Mouse (Mus musculus): Measurements from ENCODE around the gene Saal1. TPM values are rescaled to one million over a fixed set of nuclear protein-coding genes. Genes with fewer than 3 reads are reported as not detected.
"Not testable (repeated sequence)": the region's sequence is repeated elsewhere in the genome, so short reads cannot be mapped to it uniquely, and the experiment has no call there.

The Saal1 gene
- polyA plus RNA-seq, 1 experiment from 2014 or later, result 14.2 TPM

DNA sequence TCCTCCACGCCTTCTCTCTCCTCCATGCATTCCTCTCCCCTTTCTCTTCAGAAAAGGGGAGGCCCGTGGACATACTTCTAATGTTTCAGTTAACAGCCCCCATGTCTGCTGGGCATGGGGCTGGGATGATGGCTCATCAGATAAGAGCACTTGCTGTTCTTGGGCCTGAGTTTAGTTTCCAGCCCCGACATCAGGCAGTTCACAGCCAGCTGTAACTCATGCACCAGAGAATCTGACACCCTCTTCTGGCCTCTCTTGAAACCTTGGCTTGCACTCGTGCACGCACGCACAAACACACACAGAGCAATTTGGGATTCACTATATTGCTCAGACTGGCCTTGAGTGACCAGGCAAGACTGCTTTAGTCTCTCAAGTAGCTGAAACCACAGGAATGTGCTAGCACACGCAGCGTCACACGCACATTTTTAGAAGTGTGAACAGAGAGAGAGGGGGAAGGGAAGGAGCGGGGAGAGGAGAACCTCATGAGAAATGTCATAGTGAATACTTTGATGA, 38.3 kb downstream of the Saal1 start, which contains the start of gene Tph1:
Tph1 (minus strand) TSS at position 378 of the 513 bp plus-strand sequence.
- no peak within 1 kb of the TSS for H3K27ac ChIP-seq (replicated peaks in 1 of 2; ENCODE audit: control insufficient read depth in 1 of 2, insufficient read depth in 1 of 2, low read depth in 2 of 2, low read length in 2 of 2)
- H3K4me2 ChIP-seq (ENCODE audit: low read length), result no peak within 1 kb of the TSS
- H3K9me3 ChIP-seq (ENCODE audit: control insufficient read depth, low read length), result no peaks in the 10 kb centered on the region
- peaks cover 0 to 5% of the 10 kb centered on the region in 2 experiments; a peak in 2 of 4 replicates for H3K4me1 ChIP-seq (ENCODE audit: control insufficient read depth in 2 of 2, insufficient read depth in 2 of 2, low read length in 2 of 2)
- H3K36me3 ChIP-seq (ENCODE audit: control insufficient read depth, insufficient read depth, low read length), result no peaks in the 10 kb centered on the region
- no peak for ATAC-seq (ENCODE audit: insufficient number of reproducible peaks, insufficient read depth, low FRiP score, low read depth)
- peaks cover 18% of the 10 kb centered on the region for H3K27me3 ChIP-seq (ENCODE audit: control insufficient read depth, insufficient read depth, low read length)
- 41% methylated on average over 10 of the region's 10 CpGs for WGBS
- H3K4me3 ChIP-seq (ENCODE audit: control insufficient read depth in 1 of 2, insufficient read depth in 1 of 2, low read depth in 1 of 2, low read length in 2 of 2), result no peak within 1 kb of the TSS
- H3K9ac ChIP-seq (ENCODE audit: low read length), result no peak within 1 kb of the TSS

GRCm38 (mm10) chr7:46667256-46667655, 43.2 kb downstream of the Saal1 start:
- Histone ChIP-seq H3K9me3 (ENCODE audit: control insufficient read depth, low read length) (no peaks in the 10 kb centered on the region), H3K27ac (replicated peaks in 1 of 2; ENCODE audit: control insufficient read depth in 1 of 2, insufficient read depth in 1 of 2, low read depth in 2 of 2, low read length in 2 of 2) (no peak overlapping the region), H3K4me2 (ENCODE audit: low read length) (peak overlapping the region; percentile 44), H3K4me1 (ENCODE audit: control insufficient read depth in 2 of 2, insufficient read depth in 2 of 2, low read length in 2 of 2) (peaks cover 0 to 6% of the 10 kb centered on the region in 2 experiments; a peak in 2 of 4 replicates), H3K4me3 (ENCODE audit: control insufficient read depth in 1 of 2, insufficient read depth in 1 of 2, low read depth in 1 of 2, low read length in 2 of 2) (no peak overlapping the region), H3K27me3 (ENCODE audit: control insufficient read depth, insufficient read depth, low read length) (peaks cover 37% of the 10 kb centered on the region), H3K36me3 (ENCODE audit: control insufficient read depth, insufficient read depth, low read length) (no peaks in the 10 kb centered on the region), H3K9ac (ENCODE audit: low read length) (no peak overlapping the region)
- no peak for ATAC-seq (ENCODE audit: insufficient number of reproducible peaks, insufficient read depth, low FRiP score, low read depth)
- WGBS, result 2% methylated on average over 20 of the region's 21 CpGs

DNA sequence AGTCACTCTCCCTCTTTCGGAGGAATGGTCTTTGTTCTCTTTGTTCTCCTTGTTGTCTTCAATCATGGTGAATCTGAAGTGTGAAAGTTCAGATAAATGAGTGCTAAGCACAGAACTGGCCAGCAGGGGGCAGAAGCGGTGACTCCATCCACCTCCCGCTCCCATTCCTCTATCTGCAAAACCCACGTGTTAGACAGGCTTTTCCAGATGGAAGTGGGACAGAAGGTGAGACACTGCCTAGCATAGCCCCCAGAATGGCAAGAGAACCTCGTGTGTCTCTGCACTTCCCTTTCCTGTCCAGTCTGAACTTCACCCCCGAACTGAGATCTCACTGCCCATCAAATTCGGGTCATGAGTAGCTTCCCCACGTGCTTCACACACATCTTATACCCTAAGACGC, 45.2 kb downstream of the Saal1 start:
- WGBS, result 37% methylated on average over 9 of the region's 9 CpGs
- no peak for ATAC-seq (ENCODE audit: insufficient number of reproducible peaks, insufficient read depth, low FRiP score, low read depth)

DNA sequence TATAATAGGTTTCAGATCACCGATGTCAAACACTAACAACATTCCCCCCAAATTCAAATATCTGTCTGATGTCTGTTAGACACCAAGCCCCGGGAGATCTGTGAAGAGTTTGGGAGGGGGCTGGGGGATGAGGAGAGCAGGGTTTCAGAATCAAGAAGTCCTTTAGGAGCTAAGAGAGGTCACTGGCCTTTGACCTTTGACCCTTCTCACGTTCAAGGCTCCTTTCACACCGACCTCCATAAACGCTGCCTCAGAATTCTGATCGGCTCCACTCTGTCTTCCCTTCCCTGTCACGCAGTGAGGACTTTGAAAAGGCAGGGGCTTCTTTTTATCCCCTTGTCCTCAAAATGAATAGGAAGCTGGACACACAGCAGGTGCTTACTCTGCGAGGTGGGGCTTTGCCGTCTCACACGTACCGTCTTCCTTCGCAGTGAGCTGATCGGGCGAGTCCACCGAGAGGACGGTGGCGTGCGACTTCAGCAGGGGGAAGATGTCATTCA, 48.8 kb downstream of the Saal1 start:
- WGBS, result 61% methylated on average over 18 of the region's 18 CpGs
- Histone ChIP-seq H3K27me3 (ENCODE audit: control insufficient read depth, insufficient read depth, low read length) (peaks cover 15% of the 10 kb centered on the region), H3K27ac (replicated peaks in 1 of 2; ENCODE audit: control insufficient read depth in 1 of 2, insufficient read depth in 1 of 2, low read depth in 2 of 2, low read length in 2 of 2) (no peak overlapping the region), H3K4me3 (ENCODE audit: control insufficient read depth in 1 of 2, insufficient read depth in 1 of 2, low read depth in 1 of 2, low read length in 2 of 2) (no peak overlapping the region), H3K4me2 (ENCODE audit: low read length) (no peak overlapping the region), H3K36me3 (ENCODE audit: control insufficient read depth, insufficient read depth, low read length) (no peaks in the 10 kb centered on the region), H3K9ac (ENCODE audit: low read length) (no peak overlapping the region), H3K4me1 (ENCODE audit: control insufficient read depth in 2 of 2, insufficient read depth in 2 of 2, low read length in 2 of 2) (no peaks in the 10 kb centered on the region), H3K9me3 (ENCODE audit: control insufficient read depth, low read length) (no peaks in the 10 kb centered on the region)
- no peak for ATAC-seq (ENCODE audit: insufficient number of reproducible peaks, insufficient read depth, low FRiP score, low read depth)

More for the DNA sequence above, 45.2 kb downstream of the Saal1 start:
- Histone ChIP-seq H3K4me3 (ENCODE audit: control insufficient read depth in 1 of 2, insufficient read depth in 1 of 2, low read depth in 1 of 2, low read length in 2 of 2) (no peak overlapping the region), H3K9ac (ENCODE audit: low read length) (no peak overlapping the region), H3K27ac (replicated peaks in 1 of 2; ENCODE audit: control insufficient read depth in 1 of 2, insufficient read depth in 1 of 2, low read depth in 2 of 2, low read length in 2 of 2) (no peak overlapping the region), H3K4me2 (ENCODE audit: low read length) (no peak overlapping the region), H3K27me3 (ENCODE audit: control insufficient read depth, insufficient read depth, low read length) (peaks cover 37% of the 10 kb centered on the region), H3K4me1 (ENCODE audit: control insufficient read depth in 2 of 2, insufficient read depth in 2 of 2, low read length in 2 of 2) (peaks cover 0 to 6% of the 10 kb centered on the region in 2 experiments; a peak in 2 of 4 replicates), H3K36me3 (ENCODE audit: control insufficient read depth, insufficient read depth, low read length) (no peaks in the 10 kb centered on the region), H3K9me3 (ENCODE audit: control insufficient read depth, low read length) (no peaks in the 10 kb centered on the region)

GRCm38 (mm10) chr7:46652279-46652678, 58.2 kb downstream of the Saal1 start:
- 42% methylated on average over 2 of the region's 2 CpGs for WGBS
- no peaks in the 10 kb centered on the region for H3K36me3 ChIP-seq (ENCODE audit: control insufficient read depth, insufficient read depth, low read length)
- ATAC-seq (ENCODE audit: insufficient number of reproducible peaks, insufficient read depth, low FRiP score, low read depth), result no peak
- no peak overlapping the region for H3K27ac ChIP-seq (replicated peaks in 1 of 2; ENCODE audit: control insufficient read depth in 1 of 2, insufficient read depth in 1 of 2, low read depth in 2 of 2, low read length in 2 of 2)
- no peak overlapping the region for H3K4me2 ChIP-seq (ENCODE audit: low read length)
- H3K27me3 ChIP-seq (ENCODE audit: control insufficient read depth, insufficient read depth, low read length), result 0 out of 2 replicates have a peak, but pooled peaks cover 7% of the 10 kb centered on the region
- H3K4me3 ChIP-seq (ENCODE audit: control insufficient read depth in 1 of 2, insufficient read depth in 1 of 2, low read depth in 1 of 2, low read length in 2 of 2), result no peak overlapping the region
- no peaks in the 10 kb centered on the region for H3K9me3 ChIP-seq (ENCODE audit: control insufficient read depth, low read length)
- H3K4me1 ChIP-seq (ENCODE audit: control insufficient read depth in 2 of 2, insufficient read depth in 2 of 2, low read length in 2 of 2), result no peaks in the 10 kb centered on the region
- H3K9ac ChIP-seq (ENCODE audit: low read length), result no peak overlapping the region

GRCm38 (mm10) chr7:46650231-46650630, 60.2 kb downstream of the Saal1 start:
- not testable (repeated sequence) for H3K9ac ChIP-seq (ENCODE audit: low read length); H3K27ac ChIP-seq (replicated peaks in 1 of 2; ENCODE audit: control insufficient read depth in 1 of 2, insufficient read depth in 1 of 2, low read depth in 2 of 2, low read length in 2 of 2); H3K36me3 ChIP-seq (ENCODE audit: control insufficient read depth, insufficient read depth, low read length); H3K4me2 ChIP-seq (ENCODE audit: low read length); H3K9me3 ChIP-seq (ENCODE audit: control insufficient read depth, low read length); H3K4me3 ChIP-seq (ENCODE audit: control insufficient read depth in 1 of 2, insufficient read depth in 1 of 2, low read depth in 1 of 2, low read length in 2 of 2); H3K27me3 ChIP-seq (ENCODE audit: control insufficient read depth, insufficient read depth, low read length); H3K4me1 ChIP-seq (ENCODE audit: control insufficient read depth in 2 of 2, insufficient read depth in 2 of 2, low read length in 2 of 2); ATAC-seq (ENCODE audit: insufficient number of reproducible peaks, insufficient read depth, low FRiP score, low read depth)
- WGBS, result 43% methylated on average over 5 of the region's 5 CpGs

- H3K36me3 ChIP-seq (ENCODE audit: control insufficient read depth, insufficient read depth, low read length), result no peaks in the 10 kb centered on the region
- H3K27me3 ChIP-seq (ENCODE audit: control insufficient read depth, insufficient read depth, low read length), result no peaks in the 10 kb centered on the region
- H3K9ac ChIP-seq (ENCODE audit: low read length), result no peak overlapping the region
- no peaks in the 10 kb centered on the region for H3K4me1 ChIP-seq (ENCODE audit: control insufficient read depth in 2 of 2, insufficient read depth in 2 of 2, low read length in 2 of 2)
- ATAC-seq (ENCODE audit: insufficient number of reproducible peaks, insufficient read depth, low FRiP score, low read depth), result no peak
- no peak overlapping the region for H3K4me3 ChIP-seq (ENCODE audit: control insufficient read depth in 1 of 2, insufficient read depth in 1 of 2, low read depth in 1 of 2, low read length in 2 of 2)
- no peak overlapping the region for H3K27ac ChIP-seq (replicated peaks in 1 of 2; ENCODE audit: control insufficient read depth in 1 of 2, insufficient read depth in 1 of 2, low read depth in 2 of 2, low read length in 2 of 2)
- 60% methylated on average over 4 of the region's 4 CpGs for WGBS
- no peak overlapping the region for H3K4me2 ChIP-seq (ENCODE audit: low read length)
- no peaks in the 10 kb centered on the region for H3K9me3 ChIP-seq (ENCODE audit: control insufficient read depth, low read length)
These were observed 61.9 kb downstream of the Saal1 start for GRCm38 (mm10) chr7:46648431-46649140.
